Mouse (Mus musculus) erythroblast, embryonic 14.5 days (primary cell): Measurements from ENCODE around the gene Xdh.

Experiments
- GATA1 ChIP-seq: IDR thresholded peaks from 2 replicates; pipeline ENCODE4 v1.6.1; 2012; ENCODE audit warnings: low read length, inconsistent platforms, mixed read lengths
- TAL1 ChIP-seq: IDR thresholded peaks from 3 replicates; pipeline ENCODE4 v1.6.1; 2012; ENCODE audit warnings: low read length, inconsistent platforms, mixed read lengths

DNA sequence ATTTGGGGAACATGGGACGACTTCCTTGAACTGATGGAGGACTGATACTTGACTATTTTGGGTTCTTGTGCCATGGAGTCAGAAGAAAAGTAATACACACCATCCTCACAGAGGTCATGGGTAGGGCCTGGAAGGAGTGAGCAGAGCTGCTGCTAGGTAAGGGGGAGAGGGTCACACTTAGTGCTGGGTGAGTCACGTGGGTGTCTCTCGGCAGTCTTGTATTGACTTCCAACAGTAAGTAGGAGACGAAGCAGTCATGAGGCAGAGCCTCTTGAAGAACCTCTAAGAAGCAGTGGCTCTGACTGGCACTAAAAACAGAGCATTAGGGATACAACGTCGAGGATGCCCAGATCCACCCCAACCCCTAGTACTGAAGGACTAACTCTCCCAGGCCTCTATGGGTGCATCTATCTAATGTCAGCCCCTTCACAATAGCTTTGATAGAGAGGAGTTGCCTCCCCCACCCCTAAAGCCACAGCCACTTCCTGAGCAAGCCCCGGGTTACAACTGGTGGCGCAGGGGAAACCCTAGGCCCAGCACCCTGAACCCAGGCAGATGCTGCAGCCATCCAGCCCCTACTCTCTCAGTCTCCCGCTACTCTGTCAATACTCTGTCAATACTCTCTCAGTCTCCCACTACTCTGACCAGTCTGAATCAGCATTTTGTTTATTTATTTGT, 80.8 kb downstream of the Xdh start:
- no peak for TF ChIP-seq TAL1
- no peak for TF ChIP-seq GATA1
